Mouse (Mus musculus) spleen, adult 2 months (tissue): ENCODE results near the gene Snx33.

Experiments used
- CTCF ChIP-seq: fragments of 200-500 bp; IDR thresholded peaks from 2 replicates; pipeline ENCODE4 v1.5.1; 2011; ENCODE audit warnings: mild to moderate bottlenecking, inconsistent platforms; ENCODE audit not compliant: insufficient read depth, insufficient read length, insufficient replicate concordance; ENCODE audit errors: extremely low read depth
- POLR2A ChIP-seq: fragments of 200-500 bp; IDR thresholded peaks from 2 replicates; pipeline ENCODE4 v1.6.1; 2011; ENCODE audit warnings: low read depth, low read length, inconsistent platforms

GRCm38 (mm10) chr9:56956966-56957675 lies 28.9 kb upstream of the Snx33 start:
- TF ChIP-seq POLR2A (no peak), CTCF (no peak)
